Mouse (Mus musculus) small intestine, adult 2 months (tissue): ENCODE data around the gene Dync1i1.

Experiments used
- CTCF ChIP-seq: fragments of 200-500 bp; IDR thresholded peaks from 2 replicates; pipeline ENCODE4 v1.5.1; 2012; ENCODE audit warnings: low read depth, mild to moderate bottlenecking, control low read depth, inconsistent platforms, low read length, moderate library complexity, mixed read lengths; ENCODE audit not compliant: insufficient replicate concordance, insufficient read length; ENCODE audit errors: extremely low read depth
- POLR2A ChIP-seq: fragments of 200-500 bp; IDR thresholded peaks from 2 replicates; pipeline ENCODE4 v1.6.1; 2012; ENCODE audit warnings: low read depth, mild to moderate bottlenecking, control low read depth, inconsistent platforms, low read length, moderate library complexity

DNA sequence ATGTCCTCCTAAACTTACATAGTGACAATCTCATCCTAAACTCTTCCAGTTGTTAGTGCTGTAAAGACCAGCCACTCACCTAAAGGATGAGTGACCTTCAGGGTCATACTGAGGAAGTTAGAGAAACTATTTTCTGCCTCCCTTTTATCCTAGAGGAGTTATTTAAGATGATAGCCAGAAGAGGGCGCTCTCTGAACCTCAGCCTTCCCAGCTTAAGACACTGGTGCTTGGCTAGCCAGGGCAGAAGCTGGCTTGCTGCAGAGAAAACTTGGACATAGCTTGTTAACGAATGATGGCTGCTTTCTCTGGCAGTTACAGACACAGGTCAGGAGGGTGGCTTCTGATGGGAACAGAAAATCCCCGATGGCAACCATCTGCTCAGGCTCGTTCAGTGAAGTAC, 101.6 kb downstream of the Dync1i1 start:
- peak; percentile 46; the same call in 1 of the 2 replicates for TF ChIP-seq CTCF
- no peak for TF ChIP-seq POLR2A
